Mouse (Mus musculus): Measurements from ENCODE around the gene Id2. TPM values are rescaled to one million over a fixed set of nuclear protein-coding genes. Genes with fewer than 3 reads are reported as not detected.
A peak's percentile ranks its signal among the peaks of the same experiment; 100 is the strongest.

The Id2 gene
- polyA plus RNA-seq, 1 experiment from 2014 or later = 144 TPM

DNA sequence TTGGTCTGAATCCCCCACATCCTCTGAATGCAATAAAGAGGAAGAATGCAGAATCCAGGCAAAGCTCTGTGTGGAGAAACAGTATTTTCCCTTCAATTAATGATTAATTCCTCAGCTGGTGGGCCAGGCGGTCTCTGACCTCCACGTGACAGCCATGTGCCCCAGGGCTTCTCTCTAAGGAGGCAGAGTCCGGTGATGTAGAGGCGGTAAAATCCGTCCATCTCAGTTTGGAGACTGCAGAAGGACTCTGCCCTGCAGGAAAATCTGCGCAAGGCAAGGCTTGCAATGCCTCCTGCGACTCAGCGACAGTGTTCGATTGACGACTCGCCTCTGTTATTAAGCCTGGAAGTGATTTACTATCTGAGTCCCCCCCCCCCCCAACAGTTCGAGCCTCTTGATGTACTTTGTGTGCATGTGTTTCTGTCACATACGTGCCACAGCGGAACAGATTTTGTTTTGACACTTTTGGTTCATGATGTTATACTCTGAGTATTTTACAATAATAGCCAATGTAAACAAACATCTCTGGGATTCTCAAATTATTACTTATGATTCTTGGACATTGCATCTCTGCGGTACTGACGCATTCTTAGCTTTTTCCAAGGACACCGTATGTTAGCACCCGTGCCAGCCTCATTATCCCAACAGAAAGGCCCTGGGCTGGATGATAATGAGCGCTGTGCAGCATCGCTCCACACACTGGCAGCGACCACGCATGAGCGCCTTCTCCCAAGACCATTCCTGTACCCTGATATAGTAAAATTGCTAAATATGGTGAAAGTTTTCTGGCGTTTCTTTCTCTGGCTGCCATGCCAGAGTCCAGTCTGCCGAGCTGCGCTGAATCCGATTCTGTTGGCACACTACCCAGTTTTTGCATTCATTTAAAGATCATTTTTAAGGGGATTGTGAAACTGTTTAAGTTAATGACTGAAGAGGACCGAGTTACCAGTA, 545 bp upstream of the Id2 start:
- TF ChIP-seq CTCF (IDR thresholded peaks at IDR 0.05) = no peak
- no peak for DNase-seq (ENCODE audit: low read depth, low spot score)
- no peak for ATAC-seq
- no peaks in the 10 kb centered on the region for H3K27me3 ChIP-seq
- POLR2A ChIA-PET = interaction anchor here (1.2 kb wide), 1 partner anchor 11 kb away, joined by 3 read pairs; no protein-coding TSS in a partner anchor
- in situ Hi-C loops (cut with MboI; ENCODE audit: low pct_unique_long_range_greater_than_20kb) = loop anchor here (5.0 to 25.0 kb wide), 4 partner anchors 320 to 1315 kb away; partner anchors contain the start of gene Rnf144a
- CTCF ChIA-PET = interaction anchor here (1.8 kb wide), 1 partner anchor 49 kb away, joined by 6 read pairs; no protein-coding TSS in a partner anchor

DNA sequence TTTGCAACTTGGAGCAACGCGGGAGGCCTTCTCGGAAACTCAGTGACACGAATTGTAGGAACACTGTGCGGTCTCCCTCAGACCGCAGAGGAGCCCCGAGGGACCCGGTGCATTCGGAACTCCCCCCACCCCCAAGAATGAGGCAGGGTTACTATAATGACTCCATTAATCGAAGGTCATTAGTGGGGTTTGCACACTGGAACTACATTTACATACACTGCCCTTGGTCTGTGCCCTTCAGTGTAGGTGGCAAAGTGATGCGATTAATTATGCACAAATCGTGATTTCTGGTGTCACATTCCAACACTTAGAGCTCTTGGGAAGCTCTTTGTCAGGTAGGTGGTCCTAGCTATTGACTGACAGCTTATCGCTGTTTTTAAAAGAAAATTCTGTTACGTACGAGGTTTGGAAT, 294 bp downstream of the Id2 start:
- TF ChIP-seq CTCF (IDR thresholded peaks at IDR 0.05) = no peak
- ChIA-PET POLR2A (interaction anchor here (1.2 to 1.3 kb wide), 2 partner anchors 12 to 35 kb away, joined by 3 read pairs; no protein-coding TSS in a partner anchor), CTCF (interaction anchor here (0.7 to 1.8 kb wide), 3 partner anchors 49 to 319 kb away, joined by 3 to 6 read pairs (median 3); no protein-coding TSS in a partner anchor)
- no peak for DNase-seq (ENCODE audit: low read depth, low spot score)
- H3K27me3 ChIP-seq = no peaks in the 10 kb centered on the region
- in situ Hi-C loops (cut with MboI; ENCODE audit: low pct_unique_long_range_greater_than_20kb) = loop anchor here (5.0 to 25.0 kb wide), 4 partner anchors 321 to 1316 kb away; partner anchors contain the start of gene Rnf144a
- ATAC-seq = no peak

DNA sequence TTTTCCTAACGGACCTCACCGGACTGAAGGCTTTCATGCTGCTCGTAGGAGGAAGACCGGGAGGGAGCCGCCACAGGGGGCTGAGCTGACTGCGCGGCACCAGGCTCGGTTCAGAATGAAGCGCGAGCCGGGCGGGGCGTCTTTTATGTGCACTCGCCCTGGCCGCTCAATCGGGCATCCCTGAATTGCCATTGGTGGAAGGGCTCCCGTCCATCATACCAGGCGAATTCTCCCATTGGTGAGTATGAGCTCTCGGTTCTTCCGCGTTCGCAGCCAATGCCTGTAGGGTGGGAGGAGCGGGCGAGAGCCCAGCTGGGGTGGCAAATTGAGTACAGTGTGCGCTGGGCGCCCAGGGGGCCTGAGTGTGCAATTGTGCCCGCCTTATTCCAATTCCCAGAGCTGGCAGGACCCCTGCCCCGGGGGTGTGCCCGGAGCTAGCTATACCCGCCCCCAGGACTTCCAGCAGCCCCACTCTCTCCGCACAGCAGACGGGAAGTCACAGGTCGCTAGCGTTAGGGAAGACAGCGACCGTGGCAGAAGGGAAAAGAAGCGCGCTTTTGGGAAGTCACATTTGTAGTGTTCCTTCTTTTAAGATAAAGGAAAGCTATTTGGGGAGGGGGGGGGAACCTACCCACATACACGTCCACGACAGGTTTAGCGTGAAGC, 833 bp downstream of the Id2 start:
- no peak for TF ChIP-seq CTCF (IDR thresholded peaks at IDR 0.05)
- CTCF ChIA-PET = interaction anchor here (0.7 to 1.8 kb wide), 3 partner anchors 50 to 319 kb away, joined by 3 to 6 read pairs (median 3); no protein-coding TSS in a partner anchor
- no peak for DNase-seq (ENCODE audit: low read depth, low spot score)
- peak; percentile 70 for ATAC-seq
- no peaks in the 10 kb centered on the region for H3K27me3 ChIP-seq
- POLR2A ChIA-PET = interaction anchor here (1.2 to 1.3 kb wide), 2 partner anchors 13 to 36 kb away, joined by 3 read pairs; no protein-coding TSS in a partner anchor
- in situ Hi-C loops (cut with MboI; ENCODE audit: low pct_unique_long_range_greater_than_20kb) = loop anchor here (5.0 to 25.0 kb wide), 4 partner anchors 321 to 1316 kb away; partner anchors contain the start of gene Rnf144a

DNA sequence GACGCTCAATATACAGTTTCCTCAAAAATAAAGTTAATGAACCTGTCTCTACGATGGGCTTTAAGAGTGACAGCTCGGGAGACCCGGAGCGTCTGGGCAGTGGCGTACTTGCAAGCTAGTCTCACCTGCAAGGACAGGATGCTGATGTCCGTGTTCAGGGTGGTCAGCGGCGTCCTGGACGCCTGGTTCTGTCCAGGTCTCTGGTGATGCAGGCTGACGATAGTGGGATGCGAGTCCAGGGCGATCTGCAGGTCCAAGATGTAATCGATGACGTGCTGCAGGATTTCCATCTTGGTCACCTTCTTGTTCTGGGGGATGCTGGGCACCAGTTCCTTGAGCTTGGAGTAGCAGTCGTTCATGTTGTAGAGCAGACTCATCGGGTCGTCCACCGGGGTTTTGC, 1.4 kb downstream of the Id2 start:
- DNase-seq (ENCODE audit: low read depth, low spot score) = no peak

DNA sequence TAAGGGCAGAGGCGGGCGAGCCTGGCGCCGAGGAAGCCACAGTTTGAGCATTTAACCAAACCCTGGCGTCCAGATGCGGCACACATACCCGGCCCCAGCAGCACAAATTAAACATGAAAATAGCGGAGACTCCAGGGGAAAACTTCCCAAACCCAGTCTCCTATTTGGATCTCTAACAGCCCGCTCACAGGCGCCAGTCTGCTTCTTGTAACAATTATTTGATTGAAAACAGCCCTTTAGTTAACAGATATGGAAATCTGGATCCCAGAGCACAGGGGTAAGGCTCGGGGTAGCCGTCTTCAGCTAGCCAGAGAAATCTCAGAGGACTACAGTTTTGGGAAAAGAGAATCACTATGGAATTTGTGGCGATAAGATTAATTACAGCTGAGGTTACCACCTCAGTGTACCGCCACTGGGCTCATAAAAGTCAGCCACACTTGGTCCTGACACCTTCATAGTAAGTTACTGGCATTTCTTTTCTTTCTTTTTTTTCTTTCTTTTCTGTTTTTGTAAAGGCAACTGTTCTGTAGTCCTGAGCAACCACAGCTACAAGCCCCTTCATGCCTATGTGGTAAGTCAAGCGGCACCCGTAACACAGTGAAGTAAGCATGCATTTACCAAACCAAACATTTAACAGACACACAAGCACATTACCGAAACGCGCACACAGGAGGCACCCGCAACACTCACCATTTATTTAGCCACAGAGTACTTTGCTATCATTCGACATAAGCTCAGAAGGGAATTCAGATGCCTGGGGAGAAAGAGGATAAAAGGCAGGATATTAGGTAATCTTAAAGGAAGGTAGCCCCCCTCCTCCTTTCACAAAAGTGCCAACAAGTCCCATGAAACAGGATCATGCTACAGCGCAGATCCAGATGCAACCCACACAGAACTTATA, 2.1 kb downstream of the Id2 start:
- H3K27me3 ChIP-seq = no peaks in the 10 kb centered on the region
- ATAC-seq (no peak), DNase-seq (ENCODE audit: low read depth, low spot score) (no peak)
- in situ Hi-C loops (cut with MboI; ENCODE audit: low pct_unique_long_range_greater_than_20kb) = loop anchor here (5.0 to 25.0 kb wide), 6 partner anchors 68 to 1317 kb away; partner anchors contain the start of gene Rnf144a
- no peak for TF ChIP-seq CTCF (IDR thresholded peaks at IDR 0.05)
- ChIA-PET CTCF (no interaction called here), POLR2A (interaction anchor here (1.3 kb wide), 1 partner anchor 37 kb away, joined by 3 read pairs; no protein-coding TSS in a partner anchor)

More for the DNA sequence above, 1.4 kb downstream of the Id2 start:
- in situ Hi-C loops (cut with MboI; ENCODE audit: low pct_unique_long_range_greater_than_20kb) = loop anchor here (5.0 to 25.0 kb wide), 4 partner anchors 322 to 1317 kb away; partner anchors contain the start of gene Rnf144a
- no peaks in the 10 kb centered on the region for H3K27me3 ChIP-seq
- peak; percentile 0 for ATAC-seq
- CTCF ChIA-PET = no interaction called here
- POLR2A ChIA-PET = interaction anchor here (1.3 kb wide), 1 partner anchor 36 kb away, joined by 3 read pairs; no protein-coding TSS in a partner anchor
- TF ChIP-seq CTCF (IDR thresholded peaks at IDR 0.05) = no peak

DNA sequence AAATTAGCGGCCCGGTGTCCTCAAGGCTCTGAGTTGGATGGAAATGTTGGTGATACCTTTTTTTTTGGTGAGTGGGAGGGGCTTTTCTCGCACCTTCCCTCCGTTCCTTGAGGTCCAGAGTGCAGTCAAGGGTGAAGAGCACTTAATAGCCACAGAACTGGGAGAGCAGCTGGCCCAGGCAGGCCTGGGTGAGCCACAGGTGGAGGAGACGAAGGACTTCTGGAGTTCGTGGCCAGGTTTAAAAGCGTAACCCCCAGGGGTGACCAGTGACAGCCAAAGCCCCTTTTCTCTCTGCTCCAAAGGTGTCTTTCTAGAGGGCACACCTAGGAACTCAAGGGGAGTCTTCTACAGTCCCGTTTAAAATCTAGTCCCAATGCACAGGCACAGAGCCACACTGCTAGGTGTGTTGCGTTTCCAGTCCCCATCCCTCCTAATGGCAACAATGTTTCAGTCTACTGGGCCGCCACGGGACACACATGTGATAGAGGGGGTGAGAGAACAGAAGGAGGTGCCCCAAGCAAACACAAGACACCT, 3.6 kb downstream of the Id2 start:
- ChIA-PET POLR2A (no interaction called here), CTCF (interaction anchor here (2.3 kb wide), 1 partner anchor 978 kb away, joined by 17 read pairs; no protein-coding TSS in a partner anchor)
- in situ Hi-C loops (cut with MboI; ENCODE audit: low pct_unique_long_range_greater_than_20kb) = loop anchor here (5.0 to 25.0 kb wide), 5 partner anchors 66 to 1319 kb away; partner anchors contain the start of gene Rnf144a
- TF ChIP-seq CTCF (IDR thresholded peaks at IDR 0.05) = no peak
- no peak for DNase-seq (ENCODE audit: low read depth, low spot score)
- ATAC-seq = no peak
- H3K27me3 ChIP-seq = no peaks in the 10 kb centered on the region

DNA sequence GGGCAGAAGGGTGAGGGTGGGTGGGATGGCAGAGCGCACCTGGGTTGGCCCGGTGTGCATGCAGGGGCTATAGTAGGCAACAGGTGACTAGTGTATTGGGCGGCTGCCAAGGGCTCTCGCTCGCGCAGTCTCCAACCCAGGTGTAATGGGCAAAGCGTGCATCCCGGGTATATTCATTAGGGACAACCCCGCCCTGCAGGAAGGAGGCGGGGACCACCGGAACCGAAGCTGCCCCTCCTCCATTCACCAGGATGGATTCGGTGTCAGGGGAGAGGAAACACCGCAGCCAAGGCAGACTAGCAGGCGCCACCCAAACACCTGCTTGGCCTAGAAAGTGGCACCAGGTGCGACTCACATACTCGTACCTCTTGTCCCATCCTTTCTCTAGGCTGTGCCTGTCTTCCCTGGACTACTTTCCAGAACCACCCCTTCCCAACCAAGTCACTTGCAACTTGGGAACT, 4.2 kb downstream of the Id2 start:
- ATAC-seq (no peak), DNase-seq (ENCODE audit: low read depth, low spot score) (no peak)
- in situ Hi-C loops (cut with MboI; ENCODE audit: low pct_unique_long_range_greater_than_20kb) = loop anchor here (5.0 to 25.0 kb wide), 5 partner anchors 65 to 1320 kb away; partner anchors contain the start of gene Rnf144a
- ChIA-PET CTCF (interaction anchor here (2.3 kb wide), 1 partner anchor 978 kb away, joined by 17 read pairs; no protein-coding TSS in a partner anchor), POLR2A (interaction anchor here (0.6 kb wide), 1 partner anchor 10 kb away, joined by 3 read pairs; no protein-coding TSS in a partner anchor)
- TF ChIP-seq CTCF (IDR thresholded peaks at IDR 0.05) = no peak
- H3K27me3 ChIP-seq = no peaks in the 10 kb centered on the region

DNA sequence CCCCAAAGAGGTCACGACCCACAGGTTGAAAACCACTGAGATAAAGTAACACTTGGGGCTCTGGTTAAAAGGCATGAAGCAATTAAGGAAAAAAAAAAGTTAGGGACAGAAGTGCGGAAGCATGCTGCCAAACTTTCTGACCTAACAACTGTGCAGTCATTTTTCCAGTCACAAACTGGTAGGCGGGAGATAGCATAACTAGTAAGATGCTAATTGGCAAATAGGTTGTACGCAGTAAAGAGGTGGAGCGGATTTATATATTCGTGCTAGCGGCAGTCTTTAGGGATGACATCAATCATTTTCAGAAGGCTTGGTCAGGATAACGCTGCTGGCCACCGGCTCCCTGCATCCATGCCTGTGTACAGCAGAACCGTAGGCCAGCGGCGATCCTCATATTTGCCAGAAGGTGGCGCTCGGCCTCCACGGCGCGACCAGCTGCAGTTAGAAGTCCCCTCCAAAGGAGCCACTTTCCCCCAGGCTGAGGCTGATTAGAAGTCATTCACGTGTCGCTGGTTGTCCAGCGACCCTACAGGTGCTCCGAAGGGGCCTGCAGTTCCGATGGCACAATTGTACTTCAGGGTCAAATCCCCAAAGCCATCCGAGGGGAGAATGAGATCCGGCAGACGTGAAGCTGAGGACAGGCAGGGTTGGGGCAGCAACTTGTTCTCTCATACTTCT, 4.8 kb downstream of the Id2 start:
- ChIA-PET POLR2A (interaction anchor here (0.6 to 0.7 kb wide), 2 partner anchors 9 to 767 kb away, joined by 3 read pairs; no protein-coding TSS in a partner anchor), CTCF (interaction anchor here (0.6 to 2.3 kb wide), 4 partner anchors 9 to 979 kb away, joined by 3 to 17 read pairs (median 3); no protein-coding TSS in a partner anchor)
- no peaks in the 10 kb centered on the region for H3K27me3 ChIP-seq
- peak; percentile 28 for ATAC-seq
- no peak for TF ChIP-seq CTCF (IDR thresholded peaks at IDR 0.05)
- in situ Hi-C loops (cut with MboI; ENCODE audit: low pct_unique_long_range_greater_than_20kb) = loop anchor here (5.0 to 25.0 kb wide), 5 partner anchors 65 to 1320 kb away; partner anchors contain the start of gene Rnf144a
- no peak for DNase-seq (ENCODE audit: low read depth, low spot score)

Data from Patski (cell line).